Mouse (Mus musculus) small intestine, adult 2 months (tissue): Measurements from ENCODE around the gene Cyp46a1. TPM values are rescaled to one million over a fixed set of nuclear protein-coding genes. Genes with fewer than 3 reads are reported as not detected.
A peak's percentile ranks its signal among the peaks of the same experiment; 100 is the strongest.

Experiments
- H3K27ac ChIP-seq: fragments of 200-500 bp; 2 replicates; pipeline ENCODE4 v1.5.1; 2012; ENCODE audit warnings: low read depth, low read length, control low read depth, inconsistent platforms; ENCODE audit not compliant: insufficient read depth
- H3K27me3 ChIP-seq: fragments of 200-500 bp; 2 replicates; pipeline ENCODE4 v1.6.1; 2012; ENCODE audit warnings: mild to moderate bottlenecking, moderate library complexity, low read length, inconsistent platforms; ENCODE audit not compliant: control insufficient read depth, insufficient read depth
- H3K36me3 ChIP-seq: fragments of 200-500 bp; 2 replicates; pipeline ENCODE4 v1.6.1; 2012; ENCODE audit warnings: mild to moderate bottlenecking, low read length, control low read depth, inconsistent platforms; ENCODE audit not compliant: control insufficient read depth, insufficient read depth
- H3K4me1 ChIP-seq: fragments of 200-500 bp; 2 replicates; pipeline ENCODE4 v1.6.1; 2012; ENCODE audit warnings: low read length, inconsistent platforms, mixed read lengths; ENCODE audit not compliant: control insufficient read depth, insufficient read depth, insufficient read length
- H3K4me3 ChIP-seq: fragments of 200-500 bp; 2 replicates; pipeline ENCODE4 v1.5.1; 2012; ENCODE audit warnings: low read depth, mild to moderate bottlenecking, control low read depth, inconsistent platforms, low read length, moderate library complexity
- CTCF ChIP-seq: fragments of 200-500 bp; IDR thresholded peaks from 2 replicates; pipeline ENCODE4 v1.5.1; 2012; ENCODE audit warnings: low read depth, mild to moderate bottlenecking, control low read depth, inconsistent platforms, low read length, moderate library complexity, mixed read lengths; ENCODE audit not compliant: insufficient replicate concordance, insufficient read length; ENCODE audit errors: extremely low read depth
- POLR2A ChIP-seq: fragments of 200-500 bp; IDR thresholded peaks from 2 replicates; pipeline ENCODE4 v1.6.1; 2012; ENCODE audit warnings: low read depth, mild to moderate bottlenecking, control low read depth, inconsistent platforms, low read length, moderate library complexity
- WGBS: fragments of 180-500 bp; shearing (Covaris S2); methylation state at CpG from one replicate; pipeline ENCODE4 v1.1.7; 2018; 5-methylcytosine and 5-hydroxymethylcytosine counted together
- polyA plus RNA-seq: library from polyadenylated mRNA; depleted of rRNA; stranded (reverse); fragments of >200 nt; gene quantifications from 2 replicates; pipeline ENCODE4 v1.2.3, GENCODE M21; 2012

Gene Cyp46a1
- polyA plus RNA-seq, 1 experiment = 0.51 TPM

- H3K4me1 ChIP-seq = no peaks in the 10 kb centered on the region
- H3K4me3 ChIP-seq = no peak overlapping the region
- H3K27me3 ChIP-seq = peaks cover 6% of the 10 kb centered on the region
- H3K27ac ChIP-seq = no peak overlapping the region
- TF ChIP-seq POLR2A = no peak
- no peak for TF ChIP-seq CTCF
- 68% methylated on average over 5 of the region's 5 CpGs for WGBS
- no peaks in the 10 kb centered on the region for H3K36me3 ChIP-seq
Measured at GRCm38 (mm10) chr12:108349026-108349425, 14.8 kb downstream of the Cyp46a1 start.

- Histone ChIP-seq H3K27me3 (peaks cover 6% of the 10 kb centered on the region), H3K4me1 (no peaks in the 10 kb centered on the region), H3K36me3 (no peaks in the 10 kb centered on the region), H3K27ac (no peak overlapping the region), H3K4me3 (no peak overlapping the region)
- WGBS = 83% methylated on average over 10 of the region's 10 CpGs
- TF ChIP-seq POLR2A (no peak), CTCF (no peak)
Measured at GRCm38 (mm10) chr12:108350931-108351330, 16.8 kb downstream of the Cyp46a1 start.

- 10% methylated on average over 35 of the region's 35 CpGs for WGBS
- H3K36me3 ChIP-seq = no peaks in the 10 kb centered on the region
- H3K27ac ChIP-seq = no peak overlapping the region
- peaks cover 6% of the 10 kb centered on the region for H3K27me3 ChIP-seq
- H3K4me3 ChIP-seq = no peak overlapping the region
- no peak for TF ChIP-seq POLR2A
- TF ChIP-seq CTCF = no peak
- no peaks in the 10 kb centered on the region for H3K4me1 ChIP-seq
Measured at GRCm38 (mm10) chr12:108352371-108353136, 18.4 kb downstream of the Cyp46a1 start.

GRCm38 (mm10) chr12:108354284-108354683 lies 20.1 kb downstream of the Cyp46a1 start:
- TF ChIP-seq POLR2A (no peak), CTCF (no peak)
- 50% methylated on average over 2 of the region's 2 CpGs for WGBS
- no peak overlapping the region for H3K27ac ChIP-seq
- no peaks in the 10 kb centered on the region for H3K4me1 ChIP-seq
- H3K27me3 ChIP-seq = peaks cover 6% of the 10 kb centered on the region
- no peak overlapping the region for H3K4me3 ChIP-seq
- no peaks in the 10 kb centered on the region for H3K36me3 ChIP-seq

GRCm38 (mm10) chr12:108355271-108355670 lies 21.1 kb downstream of the Cyp46a1 start:
- TF ChIP-seq POLR2A (no peak), CTCF (no peak)
- no peak overlapping the region for H3K4me3 ChIP-seq
- no peaks in the 10 kb centered on the region for H3K36me3 ChIP-seq
- no peak overlapping the region for H3K27ac ChIP-seq
- no peaks in the 10 kb centered on the region for H3K4me1 ChIP-seq
- WGBS = 70% methylated on average over 1 of the region's 1 CpGs
- peaks cover 6% of the 10 kb centered on the region for H3K27me3 ChIP-seq

GRCm38 (mm10) chr12:108355986-108356385 lies 21.8 kb downstream of the Cyp46a1 start:
- no peak overlapping the region for H3K4me3 ChIP-seq
- H3K27me3 ChIP-seq = peaks cover 6% of the 10 kb centered on the region
- no peak overlapping the region for H3K27ac ChIP-seq
- no peaks in the 10 kb centered on the region for H3K36me3 ChIP-seq
- TF ChIP-seq CTCF (no peak), POLR2A (no peak)
- H3K4me1 ChIP-seq = no peaks in the 10 kb centered on the region

GRCm38 (mm10) chr12:108363796-108364195 lies 29.6 kb downstream of the Cyp46a1 start:
- no peak overlapping the region for H3K4me3 ChIP-seq
- no peaks in the 10 kb centered on the region for H3K36me3 ChIP-seq
- H3K4me1 ChIP-seq = peaks cover 14% of the 10 kb centered on the region
- H3K27ac ChIP-seq = no peak overlapping the region
- WGBS = 5% methylated on average over 5 of the region's 5 CpGs
- TF ChIP-seq CTCF (peak; percentile 76; the same call in 1 of the 2 replicates), POLR2A (no peak)
- H3K27me3 ChIP-seq = no peaks in the 10 kb centered on the region

- no peak overlapping the region for H3K4me3 ChIP-seq
- H3K27ac ChIP-seq = no peak overlapping the region; the same call in 1 of the 2 replicates
- H3K4me1 ChIP-seq = peaks cover 14% of the 10 kb centered on the region
- H3K27me3 ChIP-seq = no peaks in the 10 kb centered on the region
- 8% methylated on average over 3 of the region's 3 CpGs for WGBS
- H3K36me3 ChIP-seq = no peaks in the 10 kb centered on the region
- TF ChIP-seq POLR2A (no peak), CTCF (no peak)
Measured at GRCm38 (mm10) chr12:108365340-108365739, 31.2 kb downstream of the Cyp46a1 start.
